Mouse (Mus musculus) retina, postnatal 7 days (tissue): Measurements from ENCODE around the gene Gabpb1.
A peak's percentile ranks its signal among the peaks of the same experiment; 100 is the strongest.

Source experiments
- DNase-seq: peaks from one replicate; pipeline ENCODE4 v3.0.0-alpha.2; 2012; ENCODE audit warnings: low read depth, low spot score

The Gabpb1 gene

DNA sequence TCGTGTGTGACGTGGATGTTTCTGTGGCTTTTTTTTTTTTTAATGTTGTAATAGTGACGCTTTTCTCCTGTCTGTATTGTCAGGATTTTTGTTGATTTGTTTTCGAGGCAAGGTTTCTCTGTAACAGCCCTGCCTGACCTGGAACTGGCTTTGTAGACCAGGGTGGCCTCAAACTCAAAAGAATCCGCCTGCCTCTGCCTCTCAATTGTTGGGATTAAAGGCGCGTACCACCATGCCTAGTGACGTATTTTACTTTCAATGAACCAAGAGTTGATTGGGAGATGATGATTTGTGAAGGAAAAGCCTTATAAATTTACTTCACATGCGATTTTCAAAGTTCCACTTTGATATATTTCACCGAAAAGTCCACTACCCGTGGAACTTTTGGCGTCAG is at the start of gene Gabpb1:
Gene Gabpb1 (minus strand): TSS at position 216 of the 394 bp plus-strand sequence.
- DNase-seq = peak; percentile 3

DNA sequence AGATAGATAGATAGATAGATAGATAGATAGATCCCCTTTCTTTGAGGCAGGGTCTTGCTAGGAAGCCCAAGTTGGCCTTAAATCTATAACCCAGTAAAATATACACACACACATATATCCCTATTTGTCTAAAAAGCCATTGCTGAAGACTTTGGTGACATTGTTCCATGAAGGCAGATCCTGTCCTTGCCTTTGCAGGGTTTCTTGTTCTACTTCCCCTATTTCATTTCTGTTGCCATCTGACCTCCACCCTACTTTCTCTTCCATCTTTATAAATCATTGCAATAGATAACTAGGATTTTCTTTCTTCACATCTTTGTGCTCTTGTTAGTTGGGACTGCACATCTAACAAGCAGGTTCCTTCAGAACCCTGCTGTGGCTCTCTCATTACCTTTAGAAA is 36.8 kb upstream of the Gabpb1 start:
- DNase-seq = no peak

DNA sequence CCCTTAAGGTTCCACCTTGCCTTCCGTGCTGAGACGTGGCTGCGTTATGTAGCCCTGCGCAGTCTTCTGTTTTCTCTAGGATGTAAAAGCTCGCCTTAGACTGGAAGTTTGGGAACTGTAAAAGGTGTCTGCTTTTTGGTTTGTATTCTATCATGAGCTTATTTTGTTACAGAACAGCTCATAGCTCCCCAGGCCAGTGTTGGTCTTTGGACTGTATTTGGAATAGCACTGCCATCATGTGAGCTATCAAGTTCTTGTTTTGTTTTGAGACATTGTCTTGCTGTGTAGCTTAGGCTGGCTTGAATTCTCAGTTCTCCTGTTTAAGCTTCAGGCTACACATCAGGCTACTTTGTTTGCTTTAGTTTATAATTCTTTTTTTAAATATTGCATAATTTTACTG is 36.4 kb upstream of the Gabpb1 start:
- no peak for DNase-seq

DNA sequence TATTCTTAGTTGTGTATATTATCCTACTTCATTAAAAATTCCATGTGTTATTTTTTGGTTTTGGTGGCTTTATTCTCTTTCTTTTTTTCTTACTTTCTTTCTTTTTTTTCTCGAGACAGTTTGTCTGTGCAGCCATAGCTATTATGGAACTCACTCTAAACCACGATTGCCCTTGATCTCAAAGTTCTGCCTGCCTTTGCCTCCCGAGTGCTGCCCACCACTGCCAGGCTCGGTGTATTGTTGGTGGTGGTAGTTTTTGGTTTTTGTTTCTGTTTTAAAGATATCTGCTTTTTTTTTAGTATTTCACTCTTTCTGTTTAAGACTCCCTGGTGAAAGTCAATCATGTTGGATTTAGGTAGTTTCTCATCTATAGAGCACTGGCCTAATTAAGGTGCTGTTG is 32.2 kb upstream of the Gabpb1 start:
- DNase-seq = no peak

DNA sequence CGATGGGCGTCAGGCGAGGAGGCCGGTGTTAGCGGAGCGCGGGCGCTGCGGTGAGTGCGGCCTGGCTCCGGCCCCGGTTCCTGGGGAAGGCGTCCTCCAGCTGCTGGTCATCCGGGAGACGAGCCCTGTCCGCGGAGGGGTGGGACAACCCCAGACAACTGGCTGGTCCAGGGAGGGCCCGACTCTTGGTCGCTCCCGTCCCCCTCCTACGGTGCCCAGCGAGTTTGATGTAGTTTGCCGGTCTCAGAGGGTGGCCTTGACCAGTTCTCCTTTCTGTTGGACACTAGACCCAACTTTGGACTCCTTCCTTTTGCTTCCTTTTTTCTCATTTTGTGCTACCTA is 31.3 kb upstream of the Gabpb1 start:
- no peak for DNase-seq

DNA sequence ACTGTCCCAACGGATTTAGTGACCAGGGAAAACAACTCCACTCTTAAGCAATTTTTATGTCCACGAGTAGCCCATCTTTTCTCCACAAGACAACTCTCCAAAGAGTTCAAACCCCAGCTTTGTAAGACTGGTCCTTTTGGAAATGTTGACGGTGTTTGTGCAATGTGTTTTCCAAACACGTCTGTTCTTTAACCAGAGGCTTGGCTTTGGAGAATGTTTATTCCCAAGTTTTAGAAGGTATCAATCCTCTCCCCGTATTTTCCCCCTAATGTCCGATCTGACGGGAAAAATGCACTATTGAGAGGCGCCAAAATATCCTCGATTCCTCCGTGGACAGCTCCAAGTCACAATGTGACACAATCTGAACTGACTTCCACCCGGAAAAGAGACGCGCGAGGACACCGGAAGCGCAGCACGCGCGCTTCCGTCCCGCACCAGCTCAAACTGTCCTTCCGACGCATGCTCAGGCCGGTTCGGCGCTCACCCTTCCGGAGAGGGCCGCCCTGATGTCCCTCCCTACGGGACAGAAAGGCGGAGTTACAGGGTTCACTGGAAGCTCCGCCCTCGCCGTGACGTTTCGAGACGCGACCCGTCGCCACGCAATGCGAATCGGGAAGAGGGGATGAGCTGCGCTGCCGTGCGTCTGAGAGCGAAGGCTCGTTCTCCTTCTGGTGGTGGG is 30.8 kb upstream of the Gabpb1 start, which contains the start of gene Usp8:
Gene Usp8 (plus strand): TSS at position 570 of the 679 bp plus-strand sequence.
- peak; percentile 99 for DNase-seq

DNA sequence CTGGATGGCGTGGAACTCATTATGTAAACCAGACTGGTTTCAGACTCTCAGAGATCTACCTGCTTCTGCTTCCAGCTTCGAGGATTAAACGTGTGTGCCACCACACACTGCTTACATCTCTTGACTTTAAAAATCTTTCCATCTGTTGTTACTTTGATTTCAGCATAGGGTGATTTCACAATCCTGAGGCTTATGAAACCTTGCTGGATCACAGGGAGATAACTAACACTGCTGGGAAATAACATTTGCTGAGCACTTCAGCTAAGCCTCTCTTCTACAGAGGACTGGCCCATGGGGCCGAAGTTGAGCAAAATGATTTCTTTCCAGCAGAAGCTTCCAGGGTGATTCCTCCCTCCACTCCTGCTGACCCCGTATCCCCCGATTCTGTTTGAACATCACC is 19.1 kb upstream of the Gabpb1 start:
- DNase-seq = no peak

DNA sequence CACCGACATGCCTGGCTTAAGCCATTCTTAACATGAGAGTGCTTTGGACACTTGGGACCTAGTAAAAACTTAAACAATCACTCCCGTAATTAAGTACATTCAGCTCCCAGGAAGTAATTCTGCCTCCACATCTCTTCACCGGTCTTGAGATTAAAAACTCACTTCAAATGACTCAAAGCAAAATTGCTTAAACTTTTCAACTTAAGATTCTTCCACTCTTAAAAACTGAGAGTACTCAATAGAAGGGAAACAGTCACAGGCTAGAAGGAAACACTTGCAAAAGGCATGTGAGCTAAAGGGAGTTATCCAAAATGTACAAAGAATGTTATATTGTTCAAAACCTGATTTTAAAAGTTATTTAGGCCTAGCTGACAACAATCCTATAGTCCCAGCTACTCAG is 15.2 kb upstream of the Gabpb1 start:
- DNase-seq = no peak

DNA sequence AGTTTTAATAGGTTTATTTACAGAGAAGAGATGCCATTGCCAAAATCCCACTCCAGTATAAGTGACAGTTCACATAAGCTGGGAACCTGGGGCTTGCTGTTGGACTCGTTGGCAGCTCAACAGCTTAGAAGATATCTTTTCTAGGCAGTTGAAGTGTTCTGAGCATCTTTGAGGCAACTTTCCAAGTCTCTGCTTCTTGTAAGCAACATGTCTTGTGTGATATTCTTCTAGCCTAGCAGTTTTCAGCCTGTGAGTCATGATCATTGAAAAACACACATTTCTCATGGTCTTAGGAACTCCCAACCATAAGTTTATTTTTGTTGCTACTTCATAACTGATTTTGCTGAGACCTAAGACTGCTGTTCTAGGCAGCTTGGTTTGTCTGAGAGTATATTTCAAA is 6.8 kb upstream of the Gabpb1 start:
- DNase-seq = no peak

DNA sequence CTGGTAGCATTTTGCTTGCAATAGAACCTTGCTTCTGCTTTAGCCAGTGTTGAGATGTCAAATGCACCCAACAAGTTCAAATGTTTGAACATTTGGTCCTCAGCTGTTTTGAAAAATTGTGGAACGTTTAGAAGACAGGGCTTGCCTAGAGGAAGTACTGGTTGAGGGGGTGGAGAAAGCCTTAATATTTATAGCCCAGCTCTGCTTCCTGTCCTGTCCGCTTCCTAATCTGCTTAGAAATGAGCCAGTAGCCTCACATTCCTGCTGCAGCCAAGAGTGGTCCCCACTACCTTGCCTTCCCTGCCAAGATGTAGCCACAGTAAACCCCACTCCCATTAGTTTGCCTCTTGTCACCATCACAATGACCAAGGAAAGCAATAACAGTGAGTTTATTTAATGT is 6.2 kb upstream of the Gabpb1 start:
- DNase-seq = no peak

DNA sequence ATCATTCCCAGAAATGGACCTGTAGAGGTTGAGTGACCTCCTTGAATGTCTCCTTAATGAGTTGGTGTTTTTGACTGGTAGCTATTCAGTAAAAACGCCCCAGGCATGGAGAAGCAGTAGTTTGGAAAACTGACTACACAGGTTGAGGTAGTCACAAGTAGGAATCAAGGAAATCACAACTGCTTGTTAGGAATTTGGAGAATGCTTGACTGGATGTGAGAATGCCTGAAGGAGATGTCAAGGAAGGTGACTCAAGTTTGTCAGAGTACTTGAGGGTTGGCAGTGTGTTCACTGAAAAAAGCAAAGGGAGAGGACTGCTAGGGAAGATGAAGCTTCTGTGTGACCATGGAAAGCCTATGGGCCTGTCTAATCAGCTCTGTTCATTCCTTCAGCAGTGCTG is 1.2 kb upstream of the Gabpb1 start:
- DNase-seq = no peak

DNA sequence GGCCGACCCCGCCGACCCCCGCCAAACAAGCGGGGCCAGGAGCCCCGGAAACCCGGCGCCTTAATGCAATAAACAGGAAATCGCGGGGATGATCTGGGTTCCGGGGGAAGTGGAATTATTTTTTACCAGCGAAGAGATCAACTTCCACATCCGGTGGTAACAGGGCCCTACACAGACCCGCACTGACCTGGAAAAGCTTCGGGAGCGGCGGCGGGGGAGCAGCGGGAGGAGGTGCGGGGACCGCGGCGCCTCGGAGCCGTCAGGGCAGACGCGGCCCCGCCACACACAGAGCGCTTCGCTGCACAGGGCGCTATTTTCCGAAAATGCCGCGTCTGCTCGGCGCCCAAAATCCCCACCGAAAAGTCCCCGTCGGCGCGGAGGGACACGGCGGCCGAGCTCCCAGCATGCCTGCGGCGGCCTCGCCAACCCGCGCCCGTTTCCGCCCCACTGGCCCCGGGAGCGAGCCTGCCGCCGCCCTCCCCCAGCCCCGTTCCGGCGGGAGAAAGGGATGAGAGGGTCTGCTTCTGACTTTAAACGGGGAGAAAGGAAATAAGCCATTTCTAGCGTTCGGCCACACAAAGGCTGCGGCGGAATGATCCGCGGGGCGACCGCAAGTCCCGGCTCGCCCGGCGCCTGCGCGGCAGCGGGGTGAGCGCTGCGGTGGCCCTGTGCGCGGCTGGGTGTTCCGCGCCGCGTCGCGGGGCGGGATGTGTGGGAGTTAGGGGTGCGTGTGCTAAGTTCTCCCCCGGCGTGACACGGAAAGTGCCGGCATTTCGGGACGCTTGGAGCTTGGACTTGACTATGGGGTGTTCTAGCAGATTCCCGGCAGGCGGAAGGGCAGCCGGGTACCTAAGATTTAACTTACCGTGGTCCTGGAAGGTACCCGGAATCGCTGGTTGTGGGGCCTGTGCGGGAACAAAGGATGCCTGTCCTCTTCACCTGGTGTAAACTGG is 692 bp downstream of the Gabpb1 start:
- peak; percentile 82 for DNase-seq

DNA sequence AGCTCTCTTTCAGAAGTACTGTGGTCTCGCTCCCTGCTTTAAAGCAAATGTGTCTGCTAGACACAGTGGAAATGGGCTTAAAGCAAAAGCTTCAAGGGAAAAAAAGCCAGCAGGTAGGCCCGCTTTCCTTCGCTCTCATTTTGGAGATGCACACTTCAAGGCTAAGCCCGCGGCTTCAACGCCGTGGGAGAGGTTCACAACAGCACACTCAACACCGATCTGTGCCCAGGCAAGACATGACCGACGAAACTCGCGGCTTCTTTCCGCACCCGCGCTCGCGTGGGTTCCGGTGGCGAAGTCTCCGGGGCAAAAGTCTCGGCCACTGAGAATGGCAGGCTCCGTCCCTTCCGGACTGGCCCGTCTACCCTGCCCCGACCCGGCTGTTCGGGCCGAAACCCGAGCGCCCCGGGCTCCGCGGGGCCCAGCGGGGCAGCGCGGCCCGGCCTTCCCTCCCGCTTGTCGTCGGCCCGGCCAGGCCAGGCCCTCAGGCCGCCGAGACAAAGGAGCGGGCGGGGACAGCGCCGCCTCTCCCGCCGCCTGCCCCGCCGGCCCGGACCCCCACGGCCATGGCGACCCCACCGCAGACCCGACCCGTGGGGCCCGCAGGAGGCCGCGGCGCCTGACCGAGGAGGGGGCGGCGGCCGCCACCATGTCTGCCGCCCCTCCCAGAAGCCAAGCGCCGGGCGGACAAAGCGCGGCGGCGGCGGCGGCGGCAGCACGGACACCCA is 1.5 kb downstream of the Gabpb1 start:
- DNase-seq = peak; percentile 21

DNA sequence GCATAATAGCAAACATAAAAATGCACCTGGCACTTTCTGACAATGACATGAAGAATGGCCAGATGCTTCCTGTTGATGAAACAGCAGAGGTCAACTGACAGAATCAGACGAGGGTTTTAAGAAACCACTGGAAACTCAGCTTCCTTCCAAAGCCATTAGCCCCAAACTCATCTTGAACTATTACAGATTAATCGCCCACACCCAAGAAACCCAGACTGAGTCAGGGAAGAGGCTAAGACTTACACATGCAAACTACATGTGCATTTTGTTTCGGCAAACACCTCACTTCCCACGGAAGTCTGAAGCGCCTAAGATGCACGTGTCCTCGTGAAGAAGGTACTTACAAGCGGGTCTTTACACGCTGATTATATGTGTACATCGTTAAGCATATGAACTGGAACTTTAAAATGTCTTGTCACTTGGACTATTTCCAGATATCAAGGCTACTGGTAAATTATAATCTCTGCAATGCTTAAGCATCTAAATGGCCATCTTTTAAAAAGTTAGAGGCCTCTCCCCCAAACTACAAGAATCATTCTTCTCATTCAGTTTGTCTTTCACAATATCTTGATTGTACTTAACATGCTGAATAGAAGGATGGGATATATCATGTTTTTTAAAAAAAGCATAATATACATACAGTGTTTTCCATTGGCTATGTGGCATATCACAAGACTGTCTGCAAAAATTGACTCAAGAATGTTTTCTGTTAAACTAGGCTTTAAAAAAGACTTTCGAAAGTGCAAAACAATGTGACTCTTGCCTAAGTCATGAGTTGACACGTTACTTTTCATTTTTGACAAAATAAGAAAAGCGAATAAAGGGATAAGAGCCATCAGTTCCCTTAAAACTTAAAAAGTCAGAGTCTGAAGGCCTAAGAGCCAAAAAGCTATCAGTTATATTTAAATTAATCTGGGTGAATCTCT is 2.6 kb downstream of the Gabpb1 start:
- no peak for DNase-seq

DNA sequence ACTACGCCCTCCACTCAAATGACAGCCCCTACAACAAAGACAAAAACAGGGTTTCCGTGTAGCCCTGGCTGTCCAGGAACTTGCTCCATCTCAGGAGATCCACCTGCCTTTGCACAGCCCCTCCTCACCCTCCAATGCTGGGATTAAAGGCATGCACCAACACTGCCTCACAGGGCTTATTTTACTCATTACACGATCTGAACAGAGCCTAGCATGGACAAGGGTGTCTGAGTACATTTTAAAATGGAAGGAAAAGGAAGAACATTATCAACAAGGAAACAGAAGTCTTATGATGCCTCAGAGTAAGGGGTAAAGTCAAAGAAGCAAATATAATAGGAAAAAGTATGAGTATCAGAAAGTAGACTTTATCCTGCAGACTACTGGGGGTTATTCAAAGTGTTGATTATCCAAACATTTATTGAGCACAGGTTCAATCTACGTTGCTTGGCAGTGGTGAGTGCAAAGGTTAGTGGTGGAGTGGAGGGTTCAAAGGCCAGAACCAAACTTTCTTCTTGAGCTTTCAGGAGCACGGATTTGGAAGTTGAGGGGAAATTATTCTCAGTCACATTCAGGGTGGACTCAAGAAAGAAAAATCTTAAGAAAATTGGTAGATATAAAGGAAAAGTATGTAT is 7.4 kb downstream of the Gabpb1 start:
- DNase-seq = no peak

DNA sequence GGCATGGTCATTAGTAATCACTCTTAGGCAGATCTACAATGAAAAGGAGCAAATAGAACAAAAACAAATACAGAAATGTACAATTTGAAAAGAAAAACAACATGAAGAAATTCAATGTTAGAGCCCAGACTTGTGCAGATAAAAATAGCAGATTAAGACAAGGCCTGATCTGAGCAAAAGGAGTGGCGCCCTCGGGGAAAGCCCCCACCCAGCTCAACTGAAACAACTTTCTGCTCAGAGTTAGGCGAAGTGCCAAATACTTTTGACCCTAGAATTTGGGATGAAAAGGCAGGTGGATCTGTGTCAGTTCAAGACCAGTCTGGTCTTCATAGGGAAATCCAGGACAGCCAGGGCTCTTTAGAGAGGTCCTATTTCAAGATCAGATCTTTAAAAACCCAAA is 10.2 kb downstream of the Gabpb1 start:
- no peak for DNase-seq

DNA sequence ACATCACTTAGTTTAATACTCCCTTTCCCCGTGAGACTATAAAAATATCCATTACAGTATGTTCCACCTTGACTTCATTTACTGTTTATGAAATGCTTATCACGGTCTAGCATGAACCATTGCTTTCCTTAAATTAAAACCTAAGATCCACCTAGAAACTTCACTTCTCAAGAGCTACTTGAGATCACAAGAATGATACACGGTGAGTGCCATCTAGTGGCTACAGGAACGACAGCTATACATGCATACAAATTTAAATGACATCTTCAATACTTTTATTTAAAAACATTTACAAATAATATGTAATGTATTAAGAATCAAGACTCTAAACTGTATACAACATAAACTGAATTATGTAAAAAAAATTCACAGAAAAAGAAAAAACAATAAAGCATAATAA is 12.7 kb downstream of the Gabpb1 start:
- peak; percentile 14 for DNase-seq

DNA sequence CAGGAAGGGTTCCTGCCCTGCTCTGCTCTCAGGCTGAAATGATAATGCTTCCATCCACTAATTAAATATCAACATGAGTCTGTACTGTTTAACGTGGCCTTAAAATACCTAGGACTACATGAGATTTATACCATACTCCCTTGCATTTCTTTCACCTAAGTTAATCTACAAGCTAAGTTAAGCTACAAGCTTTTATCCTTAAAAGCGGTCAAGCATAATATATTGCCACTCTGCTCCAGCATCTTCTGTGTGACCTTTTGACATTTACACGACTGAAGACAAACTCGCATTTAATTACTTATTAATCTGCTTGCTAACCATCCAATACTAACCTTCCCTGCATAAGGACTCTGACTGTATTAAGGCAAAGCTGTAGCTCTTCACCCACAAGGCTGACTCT is 23.2 kb downstream of the Gabpb1 start:
- no peak for DNase-seq

DNA sequence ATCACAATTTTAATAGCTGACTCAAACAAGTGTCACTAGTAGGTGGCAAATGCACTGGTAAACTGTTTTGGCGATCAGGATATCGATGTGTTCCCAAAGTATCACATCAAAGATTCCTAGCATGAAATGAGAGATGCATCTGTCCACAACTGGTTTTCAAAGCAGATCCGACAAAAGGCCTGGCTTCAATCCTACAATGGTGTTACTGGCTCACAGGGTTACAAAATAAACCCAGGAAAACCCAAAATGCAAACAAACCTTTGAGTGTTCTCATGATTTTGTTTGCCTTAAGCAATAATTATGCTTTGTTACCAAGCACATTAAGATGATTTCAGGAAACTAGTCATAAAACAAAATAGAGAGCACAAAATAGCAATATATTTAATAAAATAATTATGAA is 28.4 kb downstream of the Gabpb1 start:
- DNase-seq = no peak

DNA sequence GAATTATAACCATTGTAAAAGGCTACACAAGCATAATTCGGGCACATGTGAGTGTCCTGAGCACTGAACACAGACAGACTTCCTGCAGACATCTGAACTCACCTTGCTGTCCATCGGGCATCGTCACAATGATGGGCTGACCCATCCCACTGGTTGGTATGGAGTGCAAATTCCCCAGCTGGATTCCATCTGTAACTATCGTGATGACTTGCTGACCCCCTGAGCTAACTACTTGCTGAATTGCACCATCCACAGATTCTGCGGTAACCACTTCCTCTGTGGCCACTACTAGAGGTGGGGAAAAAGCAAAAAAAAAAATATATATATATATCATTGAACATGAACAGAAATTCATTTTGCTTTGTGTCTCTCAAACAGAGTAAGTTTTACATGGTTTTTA is 29.7 kb downstream of the Gabpb1 start:
- no peak for DNase-seq

DNA sequence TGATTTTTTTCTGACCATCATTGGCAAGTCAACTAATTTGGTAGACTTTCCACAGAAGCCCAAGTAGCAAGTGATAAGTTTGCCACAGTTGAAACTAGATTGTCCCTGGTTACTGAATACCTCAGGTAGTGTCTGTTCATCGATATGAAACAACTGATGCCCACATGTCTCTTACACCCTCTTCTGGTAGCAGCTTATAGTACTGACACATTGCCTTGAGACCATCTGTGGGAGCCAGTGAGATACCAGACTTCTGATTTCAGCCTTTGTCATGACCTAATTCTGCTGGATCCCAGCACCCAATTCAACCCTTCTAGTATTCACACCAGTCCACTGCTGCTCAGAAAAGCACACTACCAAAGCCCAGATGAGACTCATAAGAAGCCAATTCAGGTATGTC is 31.4 kb downstream of the Gabpb1 start:
- DNase-seq = no peak
